In the genomic region with DNA sequence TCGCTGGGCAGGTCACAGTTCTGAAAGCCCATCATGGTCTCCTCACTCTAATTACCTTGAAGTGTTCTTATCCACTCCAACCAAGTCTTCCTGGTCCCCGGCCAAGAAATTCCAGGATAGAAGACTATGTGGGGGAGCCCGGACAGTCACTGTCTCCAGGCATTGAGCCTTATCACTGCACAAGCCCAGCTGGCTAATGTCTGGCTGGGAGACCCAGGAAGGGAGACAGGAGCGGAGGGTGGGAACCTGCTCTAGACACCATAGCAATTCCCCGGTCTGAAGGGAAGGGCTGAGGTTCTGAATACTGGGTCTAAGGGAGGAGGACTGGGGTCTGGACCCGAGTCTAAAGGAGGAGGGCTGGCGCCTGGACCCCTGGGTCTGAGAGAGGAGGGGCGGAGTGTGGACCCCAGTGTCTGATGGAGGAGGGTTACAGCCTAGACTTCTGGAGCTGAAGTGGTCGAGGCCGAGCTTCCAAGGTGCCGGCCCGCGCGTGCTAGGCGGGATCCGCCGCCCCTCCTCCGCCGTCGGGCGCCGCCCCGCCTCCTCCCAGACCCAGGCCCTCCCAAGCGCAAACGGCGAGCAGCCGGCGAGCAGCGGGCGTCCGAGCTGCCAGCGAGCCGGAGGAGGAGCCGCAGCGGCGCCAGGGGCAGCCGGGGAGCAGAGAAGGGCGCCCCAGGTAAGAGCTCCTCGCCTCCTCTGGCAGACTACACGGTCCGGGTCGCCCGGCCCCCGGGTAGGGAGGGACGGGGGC, we compare ENCODE assay signal across 8 mouse cellular contexts. TPM values are rescaled to one million over a fixed set of nuclear protein-coding genes. Genes with fewer than 3 reads are reported as not detected.
DNase-seq lines count a peak whose midpoint lies in the region; ATAC-seq lines count a peak whose summit lies in the region.

A gene (plus strand): TSS at position 583 of the 751 bp plus-strand sequence.

- peaks cover 88% of the 10 kb centered on the region for H3K27me3 ChIP-seq in embryonic facial prominence, embryonic 14.5 days (replicated peaks; ENCODE audit: control insufficient read depth, insufficient read depth, low read length)
- H3K27me3 ChIP-seq in intestine, embryonic 15.5 days (replicated peaks), result peaks cover 73% of the 10 kb centered on the region
- peaks cover 37% of the 10 kb centered on the region for H3K27me3 ChIP-seq in stomach, embryonic 16.5 days (ENCODE audit: control insufficient read depth, insufficient read depth, low read length)

- H3K4me2 ChIP-seq in embryonic facial prominence, embryonic 14.5 days (ENCODE audit: low read depth, low read length), result peak within 1 kb of the TSS; percentile 91
- peak within 1 kb of the TSS; percentile 97 for H3K4me2 ChIP-seq in intestine, embryonic 15.5 days (replicated peaks)
- peak within 1 kb of the TSS; percentile 91 for H3K4me2 ChIP-seq in stomach, embryonic 16.5 days (ENCODE audit: low read depth, low read length)

- no peaks in the 10 kb centered on the region for H3K36me3 ChIP-seq in embryonic facial prominence, embryonic 14.5 days (ENCODE audit: control insufficient read depth, insufficient read depth, low read length)
- H3K36me3 ChIP-seq in intestine, embryonic 15.5 days, result no peaks in the 10 kb centered on the region
- H3K36me3 ChIP-seq in stomach, embryonic 16.5 days (ENCODE audit: control insufficient read depth, insufficient read depth, low read length), result no peaks in the 10 kb centered on the region

- peak; percentile 50 for ATAC-seq in embryonic facial prominence, embryonic 14.5 days (ENCODE audit: low read depth)
- peak; percentile 69 for ATAC-seq in intestine, embryonic 15.5 days
- peak; percentile 64 for ATAC-seq in stomach, embryonic 16.5 days (ENCODE audit: insufficient read depth, low FRiP score)

- H3K4me3 ChIP-seq in embryonic facial prominence, embryonic 14.5 days (ENCODE audit: low read depth, low read length), result peak within 1 kb of the TSS; percentile 67
- peak within 1 kb of the TSS; percentile 56 for H3K4me3 ChIP-seq in intestine, embryonic 15.5 days (replicated peaks)
- H3K4me3 ChIP-seq in stomach, embryonic 16.5 days (replicated peaks; ENCODE audit: low read length), result peak within 1 kb of the TSS; percentile 63

- DNase-seq in ovary, adult 18-20 months (ENCODE audit: low spot score), result peak; percentile 63
- DNase-seq in ovary, postnatal 10 days (ENCODE audit: low spot score), result no peak
- DNase-seq in embryonic facial prominence, embryonic 14.5 days (ENCODE audit: low spot score), result peak; percentile 48
- peak; percentile 49 for DNase-seq in lung, postnatal 10 days
- no peak for DNase-seq in spleen, postnatal 10 days (ENCODE audit: low spot score in 2 of 2)
- no peak for DNase-seq in layer of hippocampus, adult 8-10 months (ENCODE audit: low spot score in 2 of 2)

- 3% methylated on average over 18 of the region's 45 CpGs for WGBS in embryonic facial prominence, embryonic 14.5 days
- WGBS in intestine, embryonic 15.5 days, result 2% methylated on average over 38 of the region's 45 CpGs
- WGBS in stomach, embryonic 16.5 days, result 3% methylated on average over 40 of the region's 45 CpGs

- peak within 1 kb of the TSS; percentile 77 for H3K27ac ChIP-seq in embryonic facial prominence, embryonic 14.5 days (replicated peaks; ENCODE audit: low read depth, low read length)
- 0 out of 2 replicates have a peak within 1 kb of the TSS, but pooled peaks have one; percentile 19 for H3K27ac ChIP-seq in intestine, embryonic 15.5 days
- peak within 1 kb of the TSS; percentile 68 for H3K27ac ChIP-seq in stomach, embryonic 16.5 days (ENCODE audit: low read length)

- H3K4me1 ChIP-seq in embryonic facial prominence, embryonic 14.5 days (ENCODE audit: control insufficient read depth, insufficient read depth, low read length), result peaks cover 11% of the 10 kb centered on the region; the same call in 1 of the 2 replicates
- peaks cover 25% of the 10 kb centered on the region for H3K4me1 ChIP-seq in intestine, embryonic 15.5 days (replicated peaks)
- peaks cover 20% of the 10 kb centered on the region; the same call in 1 of the 2 replicates for H3K4me1 ChIP-seq in stomach, embryonic 16.5 days (ENCODE audit: control insufficient read depth, insufficient read depth, low read length)

- no peaks in the 10 kb centered on the region for H3K9me3 ChIP-seq in embryonic facial prominence, embryonic 14.5 days (ENCODE audit: control insufficient read depth, low read length)
- H3K9me3 ChIP-seq in intestine, embryonic 15.5 days, result no peaks in the 10 kb centered on the region
- no peaks in the 10 kb centered on the region for H3K9me3 ChIP-seq in stomach, embryonic 16.5 days (replicated peaks; ENCODE audit: control insufficient read depth, low read length)

- H3K9ac ChIP-seq in embryonic facial prominence, embryonic 14.5 days (ENCODE audit: low read depth, low read length), result peak within 1 kb of the TSS; percentile 69
- H3K9ac ChIP-seq in intestine, embryonic 15.5 days, result peak within 1 kb of the TSS; percentile 60
- peak within 1 kb of the TSS; percentile 77 for H3K9ac ChIP-seq in stomach, embryonic 16.5 days (ENCODE audit: low read length)

RNA-seq across cellular contexts. Expression of the gene that starts here (rescaled TPM):
- 3.0 and 3.1 TPM in 2 replicates for polyA plus RNA-seq in embryonic facial prominence, embryonic 14.5 days (2014; fragmentation: Nextera tagmentation; extraction: Ambion mirVana)
- polyA plus RNA-seq in intestine, embryonic 15.5 days (2015; fragmentation: Nextera tagmentation; extraction: Ambion mirVana), result 1.7 and 2.1 TPM in 2 replicates
- polyA plus RNA-seq in stomach, embryonic 16.5 days (2015; fragmentation: Nextera tagmentation; extraction: Ambion mirVana), result 1.3 and 1.6 TPM in 2 replicates
- total RNA-seq in layer of hippocampus, adult 8-10 months (2022), result under 1 TPM in 3 of 4 experiments, not detected in 1; 0.31 to 0.39 (median 0.31) TPM

Comparison
In these comparisons a context has a peak if more than half of its experiments do, and no peak if none do; other contexts are left out.
1. DNase-seq: peak in ovary, adult 18-20 months (single experiment), embryonic facial prominence, embryonic 14.5 days (single experiment) and lung, postnatal 10 days (single experiment); none in ovary, postnatal 10 days (single experiment), spleen, postnatal 10 days (0 of 2) and layer of hippocampus, adult 8-10 months (0 of 2).
2. H3K27ac ChIP-seq: peak in every context shown above with its lines; median percentile 77 in embryonic facial prominence, embryonic 14.5 days; 68 in stomach, embryonic 16.5 days; 19 in intestine, embryonic 15.5 days.
3. Peak in every context shown above with its lines, with median percentiles within 50 percentile points of each other: ATAC-seq, H3K4me2 ChIP-seq, H3K4me3 ChIP-seq and H3K9ac ChIP-seq.